Mouse (Mus musculus): ENCODE results near the gene Sez6l. TPM values are rescaled to one million over a fixed set of nuclear protein-coding genes. Genes with fewer than 3 reads are reported as not detected.

The Sez6l gene
- total and polyA plus RNA-seq, 3 experiments: 0.11 TPM; not detected in 2

GRCm38 (mm10) chr5:112394779-112395443, 182.1 kb downstream of the Sez6l start, which contains the start of gene Asphd2:
TSS of gene Asphd2 (minus strand) at chr5:112394866.
- H3K9me3 ChIP-seq (replicated peaks): peaks cover 16% of the 10 kb centered on the region
- no peak for DNase-seq (ENCODE audit: low spot score)
- no peak within 1 kb of the TSS; the same call in 1 of the 2 replicates for H3K4me3 ChIP-seq (ENCODE audit: low read depth, low read length)
- peaks cover 6% of the 10 kb centered on the region; the same call in 1 of the 2 replicates for H3K27me3 ChIP-seq (ENCODE audit: insufficient read depth, low read length)
- TF ChIP-seq CTCF (IDR thresholded peaks at IDR 0.05; ENCODE audit: low read depth, low read length): no peak
- TF ChIP-seq GATA1 (IDR thresholded peaks at IDR 0.05; ENCODE audit: borderline replicate concordance, low read length): no peak
- no peak for TF ChIP-seq POLR2AphosphoS5 (IDR thresholded peaks at IDR 0.05; ENCODE audit: insufficient replicate concordance, low read depth, low read length)
- no peak for TF ChIP-seq TAL1 (conservative IDR thresholded peaks at IDR 0.05; ENCODE audit: low read depth, low read length)
- TF ChIP-seq GATA2 (IDR thresholded peaks at IDR 0.05; ENCODE audit: borderline replicate concordance, low read depth, low read length): no peak
- no peaks in the 10 kb centered on the region; the same call in 1 of the 2 replicates for H3K4me1 ChIP-seq (ENCODE audit: insufficient read depth, low read depth, low read length)
- H3K36me3 ChIP-seq (replicated peaks): no peaks in the 10 kb centered on the region
- no peak for ATAC-seq (ENCODE audit: extremely low read depth, insufficient number of reproducible peaks, low FRiP score, poor library complexity, severe bottlenecking)

- Histone ChIP-seq H3K27me3 (ENCODE audit: insufficient read depth, low read length) (peaks cover 6% of the 10 kb centered on the region; the same call in 1 of the 2 replicates), H3K4me3 (ENCODE audit: low read depth, low read length) (no peak overlapping the region)
- ATAC-seq (ENCODE audit: extremely low read depth, insufficient number of reproducible peaks, low FRiP score, poor library complexity, severe bottlenecking): no peak
Measured at GRCm38 (mm10) chr5:112394415-112394763, 182.6 kb downstream of the Sez6l start.

GRCm38 (mm10) chr5:112393741-112394414, 183.1 kb downstream of the Sez6l start:
- peaks cover 6% of the 10 kb centered on the region; the same call in 1 of the 2 replicates for H3K27me3 ChIP-seq (ENCODE audit: insufficient read depth, low read length)
- TF ChIP-seq TAL1 (conservative IDR thresholded peaks at IDR 0.05; ENCODE audit: low read depth, low read length) (no peak), GATA1 (IDR thresholded peaks at IDR 0.05; ENCODE audit: borderline replicate concordance, low read length) (no peak), CTCF (IDR thresholded peaks at IDR 0.05; ENCODE audit: low read depth, low read length) (no peak)
- H3K36me3 ChIP-seq (replicated peaks): no peaks in the 10 kb centered on the region
- no peak overlapping the region for H3K4me3 ChIP-seq (ENCODE audit: low read depth, low read length)
- DNase-seq (ENCODE audit: low spot score) (no peak), ATAC-seq (ENCODE audit: extremely low read depth, insufficient number of reproducible peaks, low FRiP score, poor library complexity, severe bottlenecking) (no peak)
- peaks cover 16% of the 10 kb centered on the region for H3K9me3 ChIP-seq (replicated peaks)
- H3K4me1 ChIP-seq (ENCODE audit: insufficient read depth, low read depth, low read length): no peaks in the 10 kb centered on the region; the same call in 1 of the 2 replicates

More at GRCm38 (mm10) chr5:112394415-112394763, 182.6 kb downstream of the Sez6l start:
- Histone ChIP-seq H3K36me3 (replicated peaks) (no peaks in the 10 kb centered on the region), H3K9me3 (replicated peaks) (peaks cover 16% of the 10 kb centered on the region), H3K4me1 (ENCODE audit: insufficient read depth, low read depth, low read length) (no peaks in the 10 kb centered on the region; the same call in 1 of the 2 replicates)
- TF ChIP-seq GATA1 (IDR thresholded peaks at IDR 0.05; ENCODE audit: borderline replicate concordance, low read length): no peak
- DNase-seq (ENCODE audit: low spot score): no peak

- Histone ChIP-seq H3K27me3 (ENCODE audit: insufficient read depth, low read length) (peaks cover 12% of the 10 kb centered on the region), H3K4me3 (ENCODE audit: low read depth, low read length) (0 out of 2 replicates have a peak overlapping the region, but pooled peaks have one; percentile 13), H3K36me3 (replicated peaks) (no peaks in the 10 kb centered on the region), H3K4me1 (ENCODE audit: insufficient read depth, low read depth, low read length) (no peaks in the 10 kb centered on the region; the same call in 1 of the 2 replicates), H3K9me3 (replicated peaks) (peaks cover 14% of the 10 kb centered on the region)
- DNase-seq (ENCODE audit: low spot score) (no peak), ATAC-seq (ENCODE audit: extremely low read depth, insufficient number of reproducible peaks, low FRiP score, poor library complexity, severe bottlenecking) (no peak)
- TF ChIP-seq CTCF (IDR thresholded peaks at IDR 0.05; ENCODE audit: low read depth, low read length): no peak
- no peak for TF ChIP-seq GATA2 (IDR thresholded peaks at IDR 0.05; ENCODE audit: borderline replicate concordance, low read depth, low read length)
- TF ChIP-seq POLR2AphosphoS5 (IDR thresholded peaks at IDR 0.05; ENCODE audit: insufficient replicate concordance, low read depth, low read length): no peak
- TF ChIP-seq TAL1 (conservative IDR thresholded peaks at IDR 0.05; ENCODE audit: low read depth, low read length): no peak
- no peak for TF ChIP-seq GATA1 (IDR thresholded peaks at IDR 0.05; ENCODE audit: borderline replicate concordance, low read length)
Measured at GRCm38 (mm10) chr5:112391676-112392323, 185.2 kb downstream of the Sez6l start.

GRCm38 (mm10) chr5:112391002-112391401, 186.0 kb downstream of the Sez6l start:
- no peak for TF ChIP-seq GATA1 (IDR thresholded peaks at IDR 0.05; ENCODE audit: borderline replicate concordance, low read length)
- ATAC-seq (ENCODE audit: extremely low read depth, insufficient number of reproducible peaks, low FRiP score, poor library complexity, severe bottlenecking): no peak
- Histone ChIP-seq H3K27me3 (ENCODE audit: insufficient read depth, low read length) (peaks cover 12% of the 10 kb centered on the region), H3K9me3 (replicated peaks) (peaks cover 14% of the 10 kb centered on the region), H3K36me3 (replicated peaks) (no peaks in the 10 kb centered on the region), H3K4me3 (ENCODE audit: low read depth, low read length) (no peak overlapping the region), H3K4me1 (ENCODE audit: insufficient read depth, low read depth, low read length) (peaks cover 6% of the 10 kb centered on the region)
- no peak for DNase-seq (ENCODE audit: low spot score)

GRCm38 (mm10) chr5:112389352-112389751, 187.6 kb downstream of the Sez6l start:
- TF ChIP-seq GATA1 (IDR thresholded peaks at IDR 0.05; ENCODE audit: borderline replicate concordance, low read length): no peak
- TF ChIP-seq TAL1 (conservative IDR thresholded peaks at IDR 0.05; ENCODE audit: low read depth, low read length): no peak
- TF ChIP-seq CTCF (IDR thresholded peaks at IDR 0.05; ENCODE audit: low read depth, low read length): no peak
- no peak for TF ChIP-seq GATA2 (IDR thresholded peaks at IDR 0.05; ENCODE audit: borderline replicate concordance, low read depth, low read length)
- no peak for TF ChIP-seq POLR2AphosphoS5 (IDR thresholded peaks at IDR 0.05; ENCODE audit: insufficient replicate concordance, low read depth, low read length)
- Histone ChIP-seq H3K36me3 (replicated peaks) (no peaks in the 10 kb centered on the region), H3K9me3 (replicated peaks) (peaks cover 4% of the 10 kb centered on the region), H3K4me3 (ENCODE audit: low read depth, low read length) (no peak overlapping the region), H3K4me1 (ENCODE audit: insufficient read depth, low read depth, low read length) (peaks cover 14% of the 10 kb centered on the region), H3K27me3 (ENCODE audit: insufficient read depth, low read length) (peaks cover 8% of the 10 kb centered on the region)
- ATAC-seq (ENCODE audit: extremely low read depth, insufficient number of reproducible peaks, low FRiP score, poor library complexity, severe bottlenecking) (no peak), DNase-seq (ENCODE audit: low spot score) (no peak)
